Mouse (Mus musculus) inflammation-experienced regulatory T-cells (primary cell): ENCODE results near the gene Sapcd1. TPM values are rescaled to one million over a fixed set of nuclear protein-coding genes. Genes with fewer than 3 reads are reported as not detected.

Experiments
- polyA plus RNA-seq, 2 experiments: library from polyadenylated mRNA; unstranded; fragments of 100-300 nt; shearing (Covaris generic); gene quantifications; one replicate each; pipeline ENCODE4 v1.2.1; 2017

Gene Sapcd1
- polyA plus RNA-seq, result 1 to 10 TPM; 1.5 to 2.5 TPM

GRCm38 (mm10) chr17:35027277-35028068 lies at the start of gene Sapcd1:
Sapcd1 (minus strand) TSS chr17:35028016.

GRCm38 (mm10) chr17:35076507-35077176 lies 48.8 kb upstream of the Sapcd1 start, which contains the start of gene Ly6g6e:
Ly6g6e (plus strand) TSS chr17:35076902.

GRCm38 (mm10) chr17:35066084-35066483 lies 38.3 kb upstream of the Sapcd1 start, which contains the start of gene Mpig6b:
Mpig6b (minus strand) TSS chr17:35066184.

GRCm38 (mm10) chr17:35064951-35065947 lies 37.4 kb upstream of the Sapcd1 start, which contains the start of gene Ly6g6c:
Ly6g6c (plus strand) TSS chr17:35065388.

GRCm38 (mm10) chr17:35058911-35059892 lies 31.4 kb upstream of the Sapcd1 start, which contains the start of gene Ddah2:
Ddah2 (plus strand) TSS chr17:35059035.

GRCm38 (mm10) chr17:35049561-35050016 lies 21.8 kb upstream of the Sapcd1 start, which contains the start of gene Clic1:
Clic1 (plus strand) TSS chr17:35049966.

GRCm38 (mm10) chr17:35046681-35047455 lies 19.1 kb upstream of the Sapcd1 start, which contains the start of gene Msh5:
Msh5 (minus strand) TSS chr17:35046745.

GRCm38 (mm10) chr17:35016376-35016775 lies 11.4 kb downstream of the Sapcd1 start, which contains the start of gene Vwa7:
Vwa7 (plus strand) TSS chr17:35016579.

GRCm38 (mm10) chr17:35000717-35001451 lies 26.9 kb downstream of the Sapcd1 start, which contains the start of gene Vars:
Vars (plus strand) TSS chr17:35000987.

GRCm38 (mm10) chr17:34981690-34982180 lies 46.1 kb downstream of the Sapcd1 start, which contains the start of gene Lsm2:
Lsm2 (plus strand) TSS chr17:34981862.

Other genes with a start within 250 kb of the Sapcd1 start
- not detected for gene Cyp21a1, start 223.5 kb downstream of the Sapcd1 start, polyA plus RNA-seq
- 10 to 100 TPM; 29.4 to 36.0 TPM for gene Stk19, start 191.1 kb downstream of the Sapcd1 start, polyA plus RNA-seq
- gene Dxo, start 191.0 kb downstream of the Sapcd1 start, polyA plus RNA-seq, result 10 to 100 TPM; 63.2 to 66.7 TPM
- 100 to 1,000 TPM; 103 to 142 TPM for gene Skiv2l, start 177.8 kb downstream of the Sapcd1 start, polyA plus RNA-seq
- 10 to 100 TPM; 48.2 to 64.7 TPM for gene Nelfe, start 177.6 kb downstream of the Sapcd1 start, polyA plus RNA-seq
- under 1 TPM; 0.40 to 0.65 TPM for gene Cfb, start 165.5 kb downstream of the Sapcd1 start, polyA plus RNA-seq
- gene Zbtb12, start 148.5 kb downstream of the Sapcd1 start, polyA plus RNA-seq, result under 1 TPM; 0.27 to 0.39 TPM
- gene Gm20547, start 146.0 kb downstream of the Sapcd1 start, polyA plus RNA-seq, result not detected
- 1 to 10 TPM; 1.6 to 3.3 TPM for gene C2, start 129.8 kb downstream of the Sapcd1 start, polyA plus RNA-seq
- gene Ehmt2, start 129.5 kb downstream of the Sapcd1 start, polyA plus RNA-seq, result 10 to 100 TPM; 65.4 to 83.5 TPM
- under 1 TPM in 1 of 2 experiments, not detected in 1; 0.21 TPM for gene Slc44a4, start 113.5 kb downstream of the Sapcd1 start, polyA plus RNA-seq
- gene Neu1, start 96.8 kb downstream of the Sapcd1 start, polyA plus RNA-seq, result 10 to 100 TPM; 78.7 to 95.7 TPM
- gene Hspa1b, start 68.8 kb downstream of the Sapcd1 start, polyA plus RNA-seq, result 100 to 1,000 TPM; 378 to 903 TPM
- gene Gm20481, start 58.1 kb downstream of the Sapcd1 start, polyA plus RNA-seq, result 10 to 100 TPM; 13.3 to 18.6 TPM
- 100 to 1,000 TPM in 1 of 2 experiments, 10 to 100 TPM in 1; 84.0 to 191 TPM for gene Hspa1a, start 55.9 kb downstream of the Sapcd1 start, polyA plus RNA-seq
- gene Hspa1l, start 55.3 kb downstream of the Sapcd1 start, polyA plus RNA-seq, result under 1 TPM; 0.10 to 0.73 TPM
- 100 to 1,000 TPM in 1 of 2 experiments, 10 to 100 TPM in 1; 80.1 to 110 TPM for gene Lsm2, start 46.2 kb downstream of the Sapcd1 start, polyA plus RNA-seq
- gene Vars, start 27.0 kb downstream of the Sapcd1 start, polyA plus RNA-seq, result 100 to 1,000 TPM; 201 to 211 TPM
- gene Vwa7, start 11.4 kb downstream of the Sapcd1 start, polyA plus RNA-seq, result under 1 TPM; 0.07 to 0.34 TPM
- gene Msh5, start 18.7 kb upstream of the Sapcd1 start, polyA plus RNA-seq, result 1 to 10 TPM; 2.9 to 3.2 TPM
- 100 to 1,000 TPM; 533 to 549 TPM for gene Clic1, start 21.9 kb upstream of the Sapcd1 start, polyA plus RNA-seq
- 1 to 10 TPM in 1 of 2 experiments, under 1 TPM in 1; 0.98 to 2.2 TPM for gene Ddah2, start 31.0 kb upstream of the Sapcd1 start, polyA plus RNA-seq
- gene Ly6g6c, start 37.4 kb upstream of the Sapcd1 start, polyA plus RNA-seq, result 1 to 10 TPM in 1 of 2 experiments, not detected in 1; 2.0 TPM
- gene Mpig6b, start 38.2 kb upstream of the Sapcd1 start, polyA plus RNA-seq, result under 1 TPM; 0.11 to 0.16 TPM
- not detected for gene Ly6g6e, start 48.9 kb upstream of the Sapcd1 start, polyA plus RNA-seq
- gene Ly6g6d, start 50.0 kb upstream of the Sapcd1 start, polyA plus RNA-seq, result under 1 TPM in 1 of 2 experiments, not detected in 1; 0.60 TPM
- not detected for gene Ly6g6f, start 57.6 kb upstream of the Sapcd1 start, polyA plus RNA-seq
- gene Abhd16a, start 61.2 kb upstream of the Sapcd1 start, polyA plus RNA-seq, result 10 to 100 TPM; 73.9 to 82.7 TPM
- not detected for gene Ly6g5c, start 80.3 kb upstream of the Sapcd1 start, polyA plus RNA-seq
- 1 to 10 TPM in 1 of 2 experiments, under 1 TPM in 1; 0.90 to 3.6 TPM for gene Ly6g5b, start 87.4 kb upstream of the Sapcd1 start, polyA plus RNA-seq
- 10 to 100 TPM; 54.2 to 60.6 TPM for gene Gpank1, start 93.4 kb upstream of the Sapcd1 start, polyA plus RNA-seq
- 100 to 1,000 TPM; 238 to 275 TPM for gene Csnk2b, start 94.0 kb upstream of the Sapcd1 start, polyA plus RNA-seq
- 1 to 10 TPM; 1.9 to 3.0 TPM for gene D17H6S53E, start 98.4 kb upstream of the Sapcd1 start, polyA plus RNA-seq
- 1 to 10 TPM in 1 of 2 experiments, not detected in 1; 2.6 TPM for gene Apom, start 104.0 kb upstream of the Sapcd1 start, polyA plus RNA-seq
- gene Bag6, start 107.2 kb upstream of the Sapcd1 start, polyA plus RNA-seq, result 10 to 100 TPM; 50.0 to 63.9 TPM
- gene Prrc2a, start 136.9 kb upstream of the Sapcd1 start, polyA plus RNA-seq, result 10 to 100 TPM; 24.6 to 25.6 TPM
- gene Aif1, start 148.1 kb upstream of the Sapcd1 start, polyA plus RNA-seq, result 1 to 10 TPM; 1.9 to 8.1 TPM
- gene Lst1, start 160.4 kb upstream of the Sapcd1 start, polyA plus RNA-seq, result 1 to 10 TPM; 5.7 to 8.4 TPM
- 1,000 to 10,000 TPM; 1,692 to 1,979 TPM for gene Ltb, start 166.4 kb upstream of the Sapcd1 start, polyA plus RNA-seq
- gene Tnf, start 174.0 kb upstream of the Sapcd1 start, polyA plus RNA-seq, result 10 to 100 TPM; 34.2 to 54.8 TPM
- gene Lta, start 177.3 kb upstream of the Sapcd1 start, polyA plus RNA-seq, result 100 to 1,000 TPM in 1 of 2 experiments, 10 to 100 TPM in 1; 56.6 to 152 TPM
- not detected for gene Gm16181, start 192.8 kb upstream of the Sapcd1 start, polyA plus RNA-seq
- gene Atp6v1g2, start 205.6 kb upstream of the Sapcd1 start, polyA plus RNA-seq, result 1 to 10 TPM; 4.5 to 5.5 TPM
- 10 to 100 TPM; 15.6 to 29.3 TPM for gene Nfkbil1, start 207.8 kb upstream of the Sapcd1 start, polyA plus RNA-seq
- gene Ddx39b, start 213.7 kb upstream of the Sapcd1 start, polyA plus RNA-seq, result 100 to 1,000 TPM; 211 to 230 TPM
- 1,000 to 10,000 TPM; 5,968 to 6,679 TPM for gene H2-D1, start 234.7 kb upstream of the Sapcd1 start, polyA plus RNA-seq